Mouse (Mus musculus) G1E (cell line): ENCODE measurements around the gene Slc25a16.

Experiments used
- CTCF ChIP-seq: IDR thresholded peaks from 2 replicates; pipeline ENCODE4 v1.5.1; 2012; ENCODE audit warnings: low read depth, low read length, inconsistent platforms, mixed read lengths
- GATA1 ChIP-seq: IDR thresholded peaks from 2 replicates; pipeline ENCODE4 v1.6.1; 2012; ENCODE audit warnings: borderline replicate concordance, low read length, inconsistent platforms, mixed read lengths
- GATA2 ChIP-seq: IDR thresholded peaks from 2 replicates; pipeline ENCODE4 v1.6.1; 2012; ENCODE audit warnings: low read depth, low read length, inconsistent platforms, borderline replicate concordance
- POLR2AphosphoS5 ChIP-seq: IDR thresholded peaks from 2 replicates; pipeline ENCODE4 v1.6.1; 2012; ENCODE audit warnings: low read depth, low read length, inconsistent platforms; ENCODE audit not compliant: insufficient replicate concordance

GRCm38 (mm10) chr10:62984495-62984894, 64.1 kb downstream of the Slc25a16 start:
- TF ChIP-seq CTCF = no peak
- TF ChIP-seq GATA1 = no peak
- TF ChIP-seq POLR2AphosphoS5 = no peak
- TF ChIP-seq GATA2 = no peak
